Mouse (Mus musculus): Measurements from ENCODE around the gene Hlf.

DNA sequence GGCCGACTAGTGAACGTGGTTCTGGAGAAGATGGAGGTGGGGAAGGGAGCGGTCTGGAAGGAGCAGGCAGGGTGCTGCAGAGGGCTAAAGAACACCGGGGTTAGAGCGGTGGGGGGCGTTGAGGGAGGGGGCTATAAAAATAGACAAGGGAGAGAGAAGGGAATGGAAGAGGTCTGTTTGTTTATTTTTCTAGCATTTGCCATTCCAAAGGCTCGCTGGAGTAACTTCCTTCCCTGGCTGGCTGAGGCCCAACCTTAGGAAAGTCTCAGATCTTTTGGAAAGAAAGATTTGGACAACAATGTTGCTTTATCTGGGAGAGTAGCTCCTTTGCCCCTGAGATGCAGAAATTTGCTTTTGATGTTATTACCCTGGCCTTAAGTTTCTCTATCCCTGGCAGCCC lies 21.6 kb downstream of the Hlf start:
- TF ChIP-seq POLR2AphosphoS2 (IDR thresholded peaks at IDR 0.05; ENCODE audit: insufficient read length, low read depth), result no peak
- no peak for TF ChIP-seq POLR2A (IDR thresholded peaks at IDR 0.05; ENCODE audit: insufficient read length, low read depth)
- TF ChIP-seq MAX (IDR thresholded peaks at IDR 0.05; ENCODE audit: low read depth), result no peak
- no peak for TF ChIP-seq CEBPB (IDR thresholded peaks at IDR 0.05; ENCODE audit: insufficient read depth, poor library complexity, severe bottlenecking)
- TF ChIP-seq MYOG (IDR thresholded peaks at IDR 0.05; ENCODE audit: control insufficient read depth in 1 of 3, insufficient read depth in 1 of 3, insufficient read length in 2 of 3, low read depth in 2 of 3), result no peak
- TF ChIP-seq E2F4 (IDR thresholded peaks at IDR 0.05; ENCODE audit: insufficient read depth), result no peak
- no peak for TF ChIP-seq TCF12 (IDR thresholded peaks at IDR 0.05; ENCODE audit: insufficient read depth, poor library complexity, severe bottlenecking)
- TF ChIP-seq USF1 (IDR thresholded peaks at IDR 0.05; ENCODE audit: low read depth), result no peak
- TF ChIP-seq SRF (IDR thresholded peaks at IDR 0.05; ENCODE audit: control insufficient read depth, insufficient read length, low read depth), result no peak
- no peak for TF ChIP-seq REST (IDR thresholded peaks at IDR 0.05; ENCODE audit: insufficient read depth, insufficient read length)
- TF ChIP-seq MYOD1 (IDR thresholded peaks at IDR 0.05; ENCODE audit: control insufficient read depth in 1 of 3, insufficient read length in 2 of 3, low read depth in 2 of 3), result no peak

Data from myocyte (in vitro differentiated cells).